31 mouse cellular contexts compared by ENCODE assay signal in genomic region chr11:115345515-115345914, GRCm38 (mm10). TPM values are rescaled to one million over a fixed set of nuclear protein-coding genes. Genes with fewer than 3 reads are reported as not detected.
DNase-seq lines count a peak whose midpoint lies in the region; ATAC-seq and TF ChIP-seq lines count a peak whose summit lies in the region.
"Had no signal": no experiment of that assay in that cellular context is flagged by ENCODE, and none has a peak within 500 bp of the region (broad histone marks: within the 10 kb centered on the region; RNA-seq: fewer than 3 reads in every experiment).

No protein-coding gene starts in this region.

- ATAC-seq in lung, embryonic 14.5 days (ENCODE audit: insufficient read depth) = no peak
- peak; percentile 56; the same call in 1 of the 2 replicates for ATAC-seq in limb, embryonic 14.5 days (ENCODE audit: low FRiP score, low read depth)
- ATAC-seq: hindbrain, postnatal 0 days; intestine, postnatal 0 days had no signal

- H3K36me3 ChIP-seq in lung, embryonic 14.5 days (ENCODE audit: insufficient read depth) = no peaks in the 10 kb centered on the region
- H3K36me3 ChIP-seq in limb, embryonic 14.5 days (ENCODE audit: control insufficient read depth, insufficient read depth, low read length) = no peaks in the 10 kb centered on the region
- H3K36me3 ChIP-seq: G1E; heart, embryonic 10.5 days; limb, embryonic 15.5 days had no signal

- H3K27me3 ChIP-seq in lung, embryonic 14.5 days (ENCODE audit: insufficient read depth, low read length) = peaks cover 18% of the 10 kb centered on the region; the same call in 1 of the 2 replicates
- no peaks in the 10 kb centered on the region for H3K27me3 ChIP-seq in limb, embryonic 14.5 days (ENCODE audit: control insufficient read depth, insufficient read depth, low read length)

- H3K4me1 ChIP-seq in lung, embryonic 14.5 days (ENCODE audit: insufficient read depth) = no peaks in the 10 kb centered on the region
- H3K4me1 ChIP-seq in lung, adult 2 months (ENCODE audit: control insufficient read depth, insufficient read depth, low read length) = no peaks in the 10 kb centered on the region
- H3K4me1 ChIP-seq in limb, embryonic 14.5 days (ENCODE audit: control insufficient read depth, insufficient read depth, low read length) = peaks cover 21% of the 10 kb centered on the region
- H3K4me1 ChIP-seq: forebrain, embryonic 12.5 days had no signal

- no peak for TF ChIP-seq CTCF in lung, embryonic 14.5 days (IDR thresholded peaks at IDR 0.05; ENCODE audit: low read depth)
- TF ChIP-seq CTCF in lung, adult 2 months (IDR thresholded peaks at IDR 0.05; ENCODE audit: insufficient read depth, low read length) = no peak

- H3K4me2 ChIP-seq in lung, embryonic 14.5 days = no peak overlapping the region
- H3K4me2 ChIP-seq in limb, embryonic 14.5 days (replicated peaks; ENCODE audit: low read depth, low read length, severe bottlenecking) = no peak overlapping the region
- H3K4me2 ChIP-seq: forebrain, embryonic 12.5 days; limb, embryonic 15.5 days had no signal

- H3K27ac ChIP-seq in lung, embryonic 14.5 days (ENCODE audit: low read depth) = no peak overlapping the region
- no peak overlapping the region for H3K27ac ChIP-seq in limb, embryonic 14.5 days (replicated peaks; ENCODE audit: low read depth, low read length)
- H3K27ac ChIP-seq: forebrain, embryonic 12.5 days; heart, embryonic 10.5 days; hindbrain, postnatal 0 days; limb, embryonic 15.5 days; liver, embryonic 14.5 days had no signal

- peak; percentile 67 for DNase-seq in lung, embryonic 14.5 days
- no peak for DNase-seq in lung, adult 2 months
- DNase-seq in embryo, embryonic 11 days = peak; percentile 78
- peak; percentile 87 for DNase-seq in forelimb bud, embryonic 11.5 days (ENCODE audit: low read depth, low spot score)
- DNase-seq in limb, embryonic 14.5 days (ENCODE audit: low spot score) = peak; percentile 46
- no peak for DNase-seq in frontal cortex, postnatal 10 days (ENCODE audit: low spot score in 2 of 2)
- no peak for DNase-seq in gastrocnemius, adult 18-20 months (ENCODE audit: low spot score)
- no peak for DNase-seq in thymus, postnatal 10 days (ENCODE audit: low spot score in 2 of 2)
- DNase-seq: adrenal gland, adult 8-10 months; cerebellum, adult 11-12 months; cerebellum, postnatal 10 days; gastrocnemius, postnatal 10 days; heart, postnatal 4 days; lung, postnatal 4 days; right cerebral cortex, postnatal 14 days had no signal

- WGBS in lung, embryonic 14.5 days = 16% methylated on average over 7 of the region's 7 CpGs
- 32% methylated on average over 7 of the region's 7 CpGs for WGBS in lung, adult 2 months
- WGBS in limb, embryonic 14.5 days = under 1% methylated on average over 7 of the region's 7 CpGs

- no peaks in the 10 kb centered on the region for H3K9me3 ChIP-seq in lung, embryonic 14.5 days (ENCODE audit: low read depth, low read length)
- H3K9me3 ChIP-seq in limb, embryonic 14.5 days (ENCODE audit: control insufficient read depth, low read length) = no peaks in the 10 kb centered on the region
- H3K9me3 ChIP-seq: forebrain, embryonic 12.5 days; G1E; heart, embryonic 10.5 days; limb, embryonic 15.5 days had no signal

- no peak for TF ChIP-seq POLR2A in lung, adult 2 months (IDR thresholded peaks at IDR 0.05; ENCODE audit: borderline replicate concordance, extremely low read depth, low read depth, low read length)
- TF ChIP-seq POLR2A in limb, embryonic 14.5 days (IDR thresholded peaks at IDR 0.05; ENCODE audit: borderline replicate concordance, extremely low read depth, insufficient read depth, insufficient read length) = no peak

- no peak overlapping the region for H3K9ac ChIP-seq in lung, embryonic 14.5 days
- no peak overlapping the region for H3K9ac ChIP-seq in limb, embryonic 14.5 days (ENCODE audit: low read depth, low read length, severe bottlenecking)
- H3K9ac ChIP-seq: forebrain, embryonic 12.5 days; limb, embryonic 15.5 days; liver, embryonic 14.5 days had no signal

- no peak overlapping the region for H3K4me3 ChIP-seq in lung, embryonic 14.5 days (ENCODE audit: low read depth, low read length)
- H3K4me3 ChIP-seq in lung, adult 2 months (replicated peaks; ENCODE audit: extremely low read depth, low read depth, low read length) = no peak overlapping the region
- no peak overlapping the region for H3K4me3 ChIP-seq in limb, embryonic 14.5 days (replicated peaks; ENCODE audit: low read length)
- H3K4me3 ChIP-seq: erythroblast, embryonic 14.5 days; forebrain, embryonic 12.5 days; heart, embryonic 10.5 days; limb, embryonic 15.5 days had no signal

RNA-seq across cellular contexts. Expression of gene Otop3, which starts 11.0 kb away (rescaled TPM):
- polyA plus RNA-seq in lung, embryonic 14.5 days (2014; fragmentation: Nextera tagmentation; extraction: Ambion mirVana) = 0.12 TPM in 1 of 2 replicates, not detected in the other
- polyA plus RNA-seq in lung, adult 2 months (2012; rRNA removed) = 0.05 and 7.8 TPM in 2 replicates
- not detected in 2 replicates for polyA plus RNA-seq in limb, embryonic 14.5 days (2012; rRNA removed)
- polyA plus RNA-seq in limb, embryonic 14.5 days (2014; fragmentation: Nextera tagmentation; extraction: Ambion mirVana) = not detected in 2 replicates
- total RNA-seq in gastrocnemius, adult 18-20 months (2021) = not detected
- total RNA-seq: adrenal gland, adult 8-10 months; CH12.LX; G1E; gastrocnemius, postnatal 10 days; granulocyte monocyte progenitor cell, adult 5-6 weeks; heart, postnatal 4 days; megakaryocyte-erythroid progenitor cell, adult 5-6 weeks had no signal
- polyA plus RNA-seq: cortical plate, adult 2 months; erythroblast, embryonic 14.5 days; forebrain, embryonic 12.5 days; G1E; heart, embryonic 16.5 days; kidney, embryonic 14.5 days; liver, embryonic 14.5 days; lung, embryonic 16.5 days had no signal

RNA-seq across cellular contexts. Expression of gene Hid1, which starts 22.0 kb away (rescaled TPM):
- 7.4 and 9.2 TPM in 2 replicates for polyA plus RNA-seq in lung, embryonic 14.5 days (2014; fragmentation: Nextera tagmentation; extraction: Ambion mirVana)
- 43.3 and 45.0 TPM in 2 replicates for polyA plus RNA-seq in lung, adult 2 months (2012; rRNA removed)
- 4.5 and 5.9 TPM in 2 replicates for polyA plus RNA-seq in limb, embryonic 14.5 days (2012; rRNA removed)
- polyA plus RNA-seq in limb, embryonic 14.5 days (2014; fragmentation: Nextera tagmentation; extraction: Ambion mirVana) = 2.1 and 2.3 TPM in 2 replicates
- under 1 TPM; 0.81 to 0.96 TPM for total RNA-seq in gastrocnemius, adult 18-20 months (2021)
- total RNA-seq: G1E; granulocyte monocyte progenitor cell, adult 5-6 weeks; megakaryocyte-erythroid progenitor cell, adult 5-6 weeks had no signal
- polyA plus RNA-seq: erythroblast, embryonic 14.5 days had no signal

RNA-seq across cellular contexts. Expression of gene Ush1g, which starts 23.7 kb away (rescaled TPM):
- polyA plus RNA-seq in lung, embryonic 14.5 days (2014; fragmentation: Nextera tagmentation; extraction: Ambion mirVana) = not detected in 2 replicates
- 0.11 and 0.17 TPM in 2 replicates for polyA plus RNA-seq in lung, adult 2 months (2012; rRNA removed)
- polyA plus RNA-seq in limb, embryonic 14.5 days (2012; rRNA removed) = not detected in 2 replicates
- not detected in 2 replicates for polyA plus RNA-seq in limb, embryonic 14.5 days (2014; fragmentation: Nextera tagmentation; extraction: Ambion mirVana)
- total RNA-seq in gastrocnemius, adult 18-20 months (2021) = under 1 TPM; 0.16 to 0.19 TPM
- total RNA-seq: granulocyte monocyte progenitor cell, adult 5-6 weeks; megakaryocyte-erythroid progenitor cell, adult 5-6 weeks had no signal
- polyA plus RNA-seq: erythroblast, embryonic 14.5 days; forebrain, embryonic 12.5 days; G1E; kidney, embryonic 14.5 days; lung, embryonic 16.5 days had no signal

RNA-seq across cellular contexts. Expression of gene Cdr2l, which starts 36.2 kb away (rescaled TPM):
- 17.7 and 19.8 TPM in 2 replicates for polyA plus RNA-seq in lung, embryonic 14.5 days (2014; fragmentation: Nextera tagmentation; extraction: Ambion mirVana)
- 29.1 and 33.8 TPM in 2 replicates for polyA plus RNA-seq in lung, adult 2 months (2012; rRNA removed)
- 18.8 and 23.9 TPM in 2 replicates for polyA plus RNA-seq in limb, embryonic 14.5 days (2012; rRNA removed)
- 10.9 and 11.1 TPM in 2 replicates for polyA plus RNA-seq in limb, embryonic 14.5 days (2014; fragmentation: Nextera tagmentation; extraction: Ambion mirVana)
- total RNA-seq in gastrocnemius, adult 18-20 months (2021) = 1 to 10 TPM; 1.2 to 1.5 TPM
- total RNA-seq: CH12.LX; megakaryocyte-erythroid progenitor cell, adult 5-6 weeks had no signal
- polyA plus RNA-seq: G1E had no signal

RNA-seq across cellular contexts. Expression of gene Otop2, which starts 38.6 kb away (rescaled TPM):
- polyA plus RNA-seq in lung, embryonic 14.5 days (2014; fragmentation: Nextera tagmentation; extraction: Ambion mirVana) = not detected in 2 replicates
- polyA plus RNA-seq in lung, adult 2 months (2012; rRNA removed) = 8.3 TPM in 1 of 2 replicates, not detected in the other
- polyA plus RNA-seq in limb, embryonic 14.5 days (2012; rRNA removed) = 0.29 and 0.44 TPM in 2 replicates
- polyA plus RNA-seq in limb, embryonic 14.5 days (2014; fragmentation: Nextera tagmentation; extraction: Ambion mirVana) = 0.08 and 0.19 TPM in 2 replicates
- total RNA-seq in gastrocnemius, adult 18-20 months (2021) = not detected
- total RNA-seq: adrenal gland, adult 8-10 months; CH12.LX; G1E; gastrocnemius, postnatal 10 days; granulocyte monocyte progenitor cell, adult 5-6 weeks; heart, postnatal 4 days; layer of hippocampus, postnatal 10 days; megakaryocyte-erythroid progenitor cell, adult 5-6 weeks had no signal
- polyA plus RNA-seq: erythroblast, embryonic 14.5 days; forebrain, embryonic 12.5 days; G1E; heart, embryonic 10.5 days; heart, embryonic 16.5 days; liver, embryonic 14.5 days; lung, embryonic 16.5 days had no signal

Comparison
In these comparisons a context has a peak if more than half of its experiments do, and no peak if none do; other contexts are left out.
1. DNase-seq: peak in lung, embryonic 14.5 days (single experiment), embryo, embryonic 11 days (single experiment), forelimb bud, embryonic 11.5 days (single experiment) and limb, embryonic 14.5 days (single experiment); none in lung, adult 2 months (single experiment), frontal cortex, postnatal 10 days (0 of 2), gastrocnemius, adult 18-20 months (single experiment) and thymus, postnatal 10 days (0 of 2).